Mouse (Mus musculus) urinary bladder, adult 18-20 months (tissue): ENCODE data around the gene Larp6.
A peak's percentile ranks its signal among the peaks of the same experiment; 100 is the strongest.

Source experiments
- DNase-seq, 2 experiments: peaks; one replicate each; pipeline ENCODE4 v3.0.0; 2022; ENCODE audit warnings: low spot score in 2 of 2, mixed read lengths in 2 of 2

Gene Larp6

DNA sequence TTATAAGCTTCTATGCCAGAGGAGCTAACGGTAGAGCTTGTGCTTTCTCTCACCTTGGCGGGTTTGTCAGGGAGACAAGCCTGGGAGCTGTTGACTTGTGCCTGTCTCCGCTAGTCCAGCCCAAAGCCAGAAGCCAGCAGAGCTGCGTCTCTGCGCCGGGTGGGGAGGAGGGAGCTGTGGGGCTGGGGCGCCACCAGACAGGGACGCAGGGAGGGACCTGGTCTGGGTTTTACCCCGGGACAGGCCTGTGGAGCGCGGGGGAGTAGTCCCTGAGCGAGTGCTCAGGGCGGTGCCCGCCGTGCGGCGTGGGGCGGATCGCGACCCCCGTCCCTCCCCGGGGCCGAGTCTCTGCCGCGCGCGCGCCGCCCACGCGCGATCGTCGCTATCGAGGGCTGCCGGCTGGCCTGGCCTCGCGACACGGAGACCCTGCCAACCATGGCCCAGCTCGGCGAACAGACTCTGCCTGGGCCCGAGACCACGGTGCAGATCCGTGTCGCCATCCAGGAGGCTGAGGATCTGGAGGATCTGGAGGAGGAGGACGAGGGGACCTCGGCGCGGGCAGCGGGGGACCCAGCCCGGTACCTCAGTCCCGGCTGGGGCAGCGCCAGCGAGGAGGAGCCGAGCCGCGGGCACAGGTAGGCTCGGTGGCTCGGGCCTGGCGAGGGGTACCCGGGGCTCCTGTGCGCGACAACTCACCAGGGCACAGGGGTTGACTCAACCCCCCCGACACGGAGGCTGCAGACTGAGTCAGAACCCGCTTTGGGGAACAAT, at the start of gene Larp6:
Larp6 (plus strand) TSS at position 219 of the 771 bp plus-strand sequence.
- peak; percentile 38 to 44 for DNase-seq

- DNase-seq, result no peak
Measured at GRCm38 (mm10) chr9:60664385-60664784, 48.4 kb upstream of the Larp6 start.

- DNase-seq, result no peak
Measured at GRCm38 (mm10) chr9:60664866-60665265, 47.9 kb upstream of the Larp6 start.

DNA sequence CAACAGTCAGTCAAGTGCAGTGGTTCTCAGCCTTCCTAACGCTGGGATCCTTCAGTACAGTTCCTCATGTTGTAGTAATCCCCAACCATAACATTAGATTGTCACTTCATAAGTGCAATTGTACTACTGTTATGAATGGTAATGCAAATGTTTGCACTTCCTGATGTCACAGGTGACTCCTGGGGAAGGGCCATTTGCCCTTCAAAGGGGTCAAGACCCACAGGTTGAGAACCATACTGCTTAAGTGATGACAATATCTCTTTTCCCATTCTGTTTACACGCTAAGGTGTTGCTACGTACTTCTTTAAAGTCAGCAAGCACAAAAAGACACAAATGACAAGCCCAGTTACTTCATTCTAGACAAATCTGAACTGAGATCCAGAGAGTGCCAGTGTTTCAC, 47.3 kb upstream of the Larp6 start:
- DNase-seq, result no peak

- no peak for DNase-seq
Measured at GRCm38 (mm10) chr9:60668886-60669285, 43.9 kb upstream of the Larp6 start.

- no peak for DNase-seq
Measured at GRCm38 (mm10) chr9:60672568-60672967, 40.2 kb upstream of the Larp6 start.

DNA sequence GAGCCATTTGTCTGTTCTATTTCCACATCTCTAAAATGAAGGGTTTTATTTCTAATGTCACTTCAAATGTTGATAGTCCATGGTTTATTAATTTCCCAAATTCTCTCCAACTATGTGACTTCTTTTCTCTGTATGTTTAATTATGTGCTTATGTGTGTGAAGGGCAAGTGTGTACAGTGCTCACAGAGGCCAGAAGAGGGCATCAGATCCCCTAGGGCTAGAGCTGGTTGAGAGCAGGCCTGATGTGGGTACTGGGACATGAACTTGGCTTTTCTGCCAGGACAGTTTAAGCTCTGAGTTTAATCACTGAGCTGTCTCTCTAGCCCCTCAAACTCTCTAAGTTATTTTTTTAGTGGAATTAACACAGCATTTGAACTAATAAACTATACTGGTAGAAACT, 38.0 kb upstream of the Larp6 start:
- DNase-seq, result no peak

DNA sequence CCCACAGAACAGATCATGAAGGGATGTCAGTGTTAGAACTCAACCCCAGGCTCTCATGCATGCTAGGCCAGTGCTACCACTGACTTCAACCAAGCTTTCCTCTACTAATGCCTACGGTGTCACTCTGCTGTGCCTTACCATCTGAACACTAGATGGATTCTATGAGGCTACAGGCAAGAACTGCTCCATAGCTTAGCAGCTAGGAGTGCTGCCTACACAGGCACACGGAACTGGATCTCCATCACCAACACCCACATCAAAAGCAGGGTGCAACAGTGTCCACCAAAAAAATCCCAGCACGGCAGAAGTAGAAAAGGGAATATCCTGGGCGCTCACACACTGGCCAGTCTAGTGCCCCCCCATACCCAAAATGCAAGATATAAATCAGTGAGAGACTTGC, 36.4 kb upstream of the Larp6 start:
- DNase-seq, result no peak

DNA sequence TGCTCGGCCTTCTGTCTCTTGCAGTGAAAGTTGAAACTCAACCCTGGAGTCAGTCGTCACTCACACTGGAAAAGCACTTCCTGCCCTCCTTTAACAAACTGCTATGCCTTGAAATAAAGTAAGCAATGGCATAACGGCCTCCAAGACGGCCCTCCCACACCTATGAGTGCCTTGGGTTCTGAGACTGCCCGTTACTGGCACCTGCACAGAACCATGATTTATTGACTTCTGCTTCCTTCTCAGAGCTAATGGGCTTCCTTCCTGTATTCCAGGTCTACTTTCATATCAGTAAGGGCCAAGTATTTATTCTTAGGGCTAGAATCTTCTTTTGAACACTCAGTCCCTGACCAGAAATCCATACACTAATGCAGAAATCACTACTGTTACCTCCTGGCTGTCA, 33.9 kb upstream of the Larp6 start:
- DNase-seq, result no peak

DNA sequence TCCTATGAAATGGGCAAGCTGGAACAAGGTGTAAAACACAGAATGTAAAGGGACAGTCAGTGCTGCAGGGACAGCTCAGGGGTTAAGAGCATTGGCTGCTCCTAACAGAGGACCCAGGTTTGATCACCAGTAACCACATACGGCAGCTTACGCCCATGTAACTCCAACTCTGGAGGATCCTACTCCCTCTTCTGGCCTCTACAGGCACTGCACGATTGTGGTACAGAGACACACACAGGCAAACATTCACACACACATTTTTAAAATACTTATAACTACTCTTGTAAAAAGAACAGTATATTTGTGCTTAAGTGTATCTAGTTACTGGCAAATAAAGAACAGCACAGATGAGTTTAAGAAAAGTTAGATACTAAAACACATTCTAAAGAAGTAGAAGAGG, 31.8 kb upstream of the Larp6 start:
- no peak for DNase-seq

DNA sequence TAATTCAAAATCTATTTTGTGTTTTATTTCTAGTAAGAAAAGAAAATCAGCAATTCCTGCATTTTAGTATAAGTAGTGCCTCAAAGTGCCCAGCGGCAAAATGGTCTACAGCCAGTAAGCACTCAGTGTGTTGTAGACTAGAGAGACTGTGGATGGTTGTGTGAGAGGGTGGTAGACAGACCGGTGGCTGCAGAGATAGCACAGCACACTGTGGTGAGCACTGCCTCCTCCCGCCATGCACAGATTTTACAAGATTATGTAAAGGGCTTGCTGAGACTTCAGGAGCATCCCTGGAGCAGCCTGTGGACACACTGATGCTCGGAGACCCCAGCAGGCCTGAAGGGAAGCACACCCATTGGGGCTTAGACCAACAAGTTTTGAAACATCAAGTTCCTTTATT, 30.0 kb upstream of the Larp6 start:
- DNase-seq, result no peak

DNA sequence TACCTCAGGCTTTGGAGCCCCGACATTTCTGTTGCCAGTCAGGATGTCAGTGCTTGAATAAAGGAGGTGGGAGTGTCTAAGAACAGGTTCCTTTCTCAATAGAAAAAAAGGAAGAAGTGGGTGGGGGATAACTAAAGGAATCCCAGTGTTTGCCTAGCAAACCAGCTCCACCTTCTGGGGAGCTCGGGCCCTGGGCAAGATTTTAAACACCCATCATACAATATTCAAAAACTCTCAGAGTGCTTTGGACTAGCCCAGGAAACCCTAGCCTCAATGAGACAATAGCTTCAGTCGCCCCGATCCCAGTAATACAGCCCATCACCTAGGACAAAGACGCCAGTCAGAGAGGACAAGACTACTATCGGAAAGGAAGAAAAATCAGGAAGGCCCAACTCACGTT, 25.4 kb upstream of the Larp6 start:
- DNase-seq, result no peak

DNA sequence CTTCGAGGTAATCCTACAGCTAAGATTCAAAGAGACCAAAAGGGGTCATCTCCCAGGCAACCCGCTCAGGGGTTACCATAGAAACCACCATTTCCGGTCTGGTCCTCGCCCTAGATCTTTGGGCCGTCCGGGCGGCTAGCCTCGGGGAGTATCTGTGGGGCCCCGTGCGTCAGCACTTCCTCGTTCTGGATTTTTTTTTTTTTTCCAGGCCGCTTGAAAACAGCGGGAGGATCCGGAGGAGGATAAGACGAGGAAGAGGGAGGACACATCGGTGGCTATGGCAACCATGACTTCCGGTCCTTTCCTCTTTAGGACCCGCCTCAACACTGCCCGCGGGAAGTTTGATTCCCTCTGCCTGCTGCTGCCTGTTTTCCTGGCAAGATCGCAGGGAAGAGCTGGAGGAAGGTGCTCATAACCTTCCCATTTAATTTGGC, 24.9 kb upstream of the Larp6 start, which contains the start of gene Lrrc49:
Lrrc49 (minus strand) TSS at position 268 of the 434 bp plus-strand sequence.
- peak; percentile 80 to 81 for DNase-seq

- no peak for DNase-seq
Measured at GRCm38 (mm10) chr9:60692624-60693023, 20.2 kb upstream of the Larp6 start.

DNA sequence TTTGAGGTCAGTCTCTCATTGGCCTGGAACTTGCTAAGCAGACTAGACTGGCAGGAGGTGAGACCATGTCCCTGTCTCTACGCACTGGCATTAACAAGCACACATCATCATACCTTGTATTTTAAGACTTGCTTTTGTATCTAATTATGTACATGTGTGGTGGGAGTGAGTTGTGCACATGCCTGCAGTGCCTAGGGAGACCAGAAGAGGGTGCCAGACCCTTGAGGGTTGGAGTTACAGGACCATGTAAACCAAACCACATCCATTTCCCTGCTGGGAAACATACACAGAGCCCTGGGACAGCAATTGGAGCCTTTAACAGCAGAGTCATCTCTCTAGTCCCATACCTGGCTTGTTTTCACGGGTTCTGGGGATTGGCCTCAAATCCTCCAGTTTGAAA, 18.8 kb upstream of the Larp6 start:
- no peak for DNase-seq

DNA sequence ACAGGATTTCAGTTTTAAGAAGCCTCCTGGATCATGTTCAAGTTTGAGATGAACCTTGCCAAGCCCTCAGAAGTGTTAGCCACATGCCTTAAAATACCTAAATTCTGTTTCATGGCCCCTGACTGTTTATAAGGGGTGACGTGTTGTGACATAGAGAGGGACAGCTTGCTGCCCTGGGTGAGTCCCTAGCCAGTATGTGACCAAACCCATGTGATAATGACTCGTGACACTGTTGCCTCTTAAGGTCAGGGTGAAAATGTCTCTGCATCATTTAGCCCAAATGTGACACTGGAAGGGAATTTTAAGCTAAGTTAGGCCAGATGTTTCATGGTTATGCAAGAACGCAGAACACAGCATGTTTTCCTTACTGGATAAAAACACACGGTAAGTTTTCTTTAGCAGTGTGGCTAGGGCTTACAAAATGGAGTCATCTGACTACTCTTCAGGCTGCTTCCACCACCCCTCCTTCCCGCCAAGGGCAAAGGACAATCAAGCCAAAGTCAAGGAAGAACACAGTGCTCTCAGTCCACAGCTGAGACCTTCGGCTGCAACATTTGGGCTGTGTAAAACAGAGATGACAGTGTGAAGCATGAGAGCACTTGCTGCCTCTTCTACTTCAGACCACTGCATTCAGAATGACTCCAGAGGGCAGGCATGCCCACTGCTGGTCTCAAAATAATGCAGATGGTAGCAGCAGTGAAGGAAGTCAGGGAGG, 16.4 kb upstream of the Larp6 start:
- DNase-seq, result peak in 1 of 2 experiments; percentile 27

- DNase-seq, result no peak
Measured at GRCm38 (mm10) chr9:60699581-60700231, 13.1 kb upstream of the Larp6 start.

GRCm38 (mm10) chr9:60707594-60707993, 5.2 kb upstream of the Larp6 start:
- no peak for DNase-seq

DNA sequence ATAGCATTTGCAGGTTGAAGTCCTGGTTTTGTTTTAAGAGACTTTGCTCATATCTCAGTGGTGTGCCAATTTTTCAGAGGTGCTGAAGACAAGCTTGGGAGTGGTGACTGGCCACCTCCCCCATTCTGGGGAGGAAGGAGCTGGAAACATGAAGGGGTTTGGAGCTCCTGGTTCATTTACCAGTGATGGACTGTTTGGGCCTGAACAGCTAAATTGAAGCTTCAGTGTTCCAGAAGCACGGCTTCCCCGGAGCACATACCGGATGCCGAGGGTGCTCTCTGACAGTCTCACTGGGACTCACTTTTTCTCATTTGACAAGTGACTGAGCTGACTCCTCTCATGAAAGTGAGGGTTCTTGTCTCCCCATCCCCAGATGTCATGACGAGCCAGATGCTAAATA, 4.2 kb upstream of the Larp6 start:
- DNase-seq, result no peak

DNA sequence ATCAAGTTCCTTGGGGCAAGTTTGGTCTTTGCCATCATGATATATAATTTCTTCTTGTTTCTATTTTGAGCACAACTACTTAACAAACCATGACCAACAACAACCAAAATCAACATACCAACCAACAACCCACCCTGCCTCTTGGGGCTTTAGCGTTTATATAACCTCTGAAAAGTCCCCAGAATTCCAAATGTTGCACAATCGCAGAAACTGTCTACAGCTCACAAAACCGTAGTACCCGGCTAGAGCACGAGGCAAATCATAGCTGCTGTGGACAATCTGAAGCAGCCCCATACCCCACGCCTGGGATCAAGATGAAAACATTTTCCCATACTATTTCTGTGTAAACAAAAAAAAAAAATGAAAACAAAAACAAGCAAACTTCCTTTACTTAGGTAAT, 3.1 kb upstream of the Larp6 start:
- DNase-seq, result no peak

DNA sequence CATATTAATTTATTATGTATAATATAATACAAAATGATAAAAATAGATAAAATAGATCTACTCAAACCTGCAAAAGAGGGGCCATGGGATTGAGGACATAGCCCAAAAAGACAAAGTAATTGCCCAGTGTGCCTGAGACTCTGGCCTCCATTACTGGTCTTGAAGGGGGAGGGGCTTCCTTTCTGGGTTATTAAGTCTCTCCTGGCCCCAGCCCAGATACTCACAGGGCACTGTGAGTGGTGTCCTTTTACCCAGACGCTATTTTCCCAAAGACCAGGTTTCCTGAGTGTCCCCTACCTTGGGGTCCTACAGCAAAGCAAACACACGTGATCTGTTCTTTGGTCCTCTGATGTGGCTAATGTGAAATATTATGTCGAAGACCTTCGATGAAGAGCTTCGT, 778 bp upstream of the Larp6 start:
- no peak for DNase-seq

DNA sequence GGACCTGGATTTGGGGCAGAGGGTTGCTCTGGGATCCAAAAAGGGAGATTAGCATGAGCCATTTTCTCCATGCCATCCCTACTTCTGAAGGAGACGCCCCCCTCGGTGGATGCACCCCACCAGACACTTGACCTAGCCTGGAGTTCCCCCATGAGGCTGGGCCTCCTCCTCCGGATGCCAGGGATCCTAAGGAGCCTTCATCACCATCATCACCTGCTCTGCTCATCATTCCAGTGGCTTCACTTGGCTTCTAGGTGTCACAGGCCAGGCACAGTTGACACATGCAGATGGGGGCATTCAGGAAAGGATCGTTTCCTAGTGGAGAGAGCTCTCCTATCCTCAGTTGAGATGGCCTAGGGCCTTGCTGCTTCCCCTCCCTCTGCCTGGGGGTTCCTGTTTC, 827 bp downstream of the Larp6 start:
- no peak for DNase-seq

- no peak for DNase-seq
Measured at GRCm38 (mm10) chr9:60714191-60714590, 1.4 kb downstream of the Larp6 start.
